Mouse (Mus musculus): ENCODE data around the gene Ric8b. TPM values are rescaled to one million over a fixed set of nuclear protein-coding genes. Genes with fewer than 3 reads are reported as not detected.

The Ric8b gene
- total RNA-seq, 4 experiments from 2014 or later, result 36.0 to 50.3 (median 38.3) TPM

DNA sequence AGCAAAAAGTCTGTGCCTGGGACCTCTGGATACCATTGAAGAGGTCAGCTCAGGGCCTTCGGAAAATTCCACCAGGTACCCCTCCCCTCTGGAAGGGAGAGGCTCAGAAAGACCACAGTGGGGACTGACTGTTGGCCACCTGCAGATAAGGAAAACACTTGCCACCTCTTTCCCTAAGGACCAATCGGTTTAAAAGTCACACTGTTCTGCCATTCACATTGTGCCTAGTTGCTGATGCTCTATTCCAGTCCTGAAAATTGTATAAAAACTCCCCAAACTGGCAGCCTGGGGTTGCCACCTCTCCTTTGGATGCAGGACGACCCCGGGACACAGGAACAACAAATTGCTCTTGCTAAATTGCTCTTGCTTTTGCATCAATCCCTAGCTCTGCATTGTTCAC is 135.0 kb downstream of the Ric8b start:
- no peak for DNase-seq (ENCODE audit: low spot score in 2 of 2)

DNA sequence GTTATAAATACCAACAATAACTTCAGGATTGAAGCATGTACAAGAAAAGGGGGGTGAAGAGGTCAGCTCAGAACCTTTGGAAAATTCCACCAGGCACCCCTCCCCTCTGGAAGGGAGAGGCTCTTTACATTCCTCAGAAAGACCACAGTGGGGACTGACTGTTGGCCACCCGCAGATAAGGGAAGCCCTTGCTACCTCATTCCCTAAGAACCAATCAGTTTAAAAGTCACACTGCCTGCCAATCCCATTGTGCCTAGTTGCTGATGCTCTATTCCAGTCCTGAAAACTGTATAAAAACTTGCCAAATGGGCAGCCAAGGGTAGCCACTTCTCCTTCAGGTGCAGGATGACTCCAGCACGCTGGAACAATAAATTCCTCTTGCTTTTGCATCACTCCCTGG is 137.5 kb downstream of the Ric8b start:
- no peak for DNase-seq (ENCODE audit: low spot score in 2 of 2)

Other genes with a start within 250 kb of the Ric8b start
- gene Rfx4, start 161.6 kb upstream of the Ric8b start, total RNA-seq (2022), result not detected
- under 1 TPM in 2 of 4 experiments, not detected in 2; 0.12 to 0.20 TPM for gene Fhl4, start 184.9 kb downstream of the Ric8b start, total RNA-seq (2022)
- 10 to 100 TPM in 2 of 4 experiments, 1 to 10 TPM in 2; 8.4 to 11.2 (median 9.9) TPM for gene Tmem263, start 185.0 kb downstream of the Ric8b start, total RNA-seq (2022)
- 1 to 10 TPM; 8.0 to 9.5 (median 8.9) TPM for gene Mterf2, start 210.4 kb downstream of the Ric8b start, total RNA-seq (2022)

Data from gastrocnemius, adult 8-10 months (tissue).